Mouse (Mus musculus) CH12.LX (cell line): Measurements from ENCODE around the gene Fam207a. TPM values are rescaled to one million over a fixed set of nuclear protein-coding genes. Genes with fewer than 3 reads are reported as not detected.

Experiments used
- DNase-seq: peaks from one replicate; pipeline ENCODE4 v3.0.0-alpha.2; 2013; ENCODE audit errors: extremely low read depth
- H3K27ac ChIP-seq: 2 replicates; pipeline ENCODE4 v1.5.1; 2012; ENCODE audit warnings: low read depth, mild to moderate bottlenecking, control low read depth, moderate library complexity; ENCODE audit not compliant: insufficient read depth
- H3K27me3 ChIP-seq: replicated peaks from 2 replicates; pipeline ENCODE3; 2012; ENCODE audit warnings: inconsistent platforms
- H3K36me3 ChIP-seq, 2 experiments: replicated peaks in 1 of 2; 2 replicates each; pipeline versions ENCODE3 to v1.6.1; 2012; ENCODE audit warnings: inconsistent platforms in 1 of 2, low read length in 1 of 2, mild to moderate bottlenecking in 1 of 2, mixed read lengths in 1 of 2, moderate library complexity in 1 of 2; ENCODE audit not compliant: control insufficient read depth in 1 of 2, insufficient read depth in 1 of 2
- H3K4me1 ChIP-seq, 2 experiments: 2 replicates each; pipeline ENCODE4 v1.6.1; 2012; ENCODE audit warnings: inconsistent platforms in 1 of 2, moderate library complexity in 1 of 2; ENCODE audit not compliant: insufficient read depth in 2 of 2, control insufficient read depth in 1 of 2
- H3K4me2 ChIP-seq: 2 replicates; pipeline ENCODE4 v1.6.1; 2012; ENCODE audit warnings: low read depth, mild to moderate bottlenecking, control low read depth; ENCODE audit not compliant: poor library complexity, insufficient read depth, severe bottlenecking
- H3K4me3 ChIP-seq, 3 experiments: fragments of 150-350 bp in 1 of 3; sonication (generic) in 1 of 3; replicated peaks in 1 of 3; 2 replicates each; pipeline versions ENCODE3 to v1.5.1; 2011 to 2012; ENCODE audit warnings: low read depth in 2 of 3, low read length in 2 of 3, mild to moderate bottlenecking in 2 of 3, moderate library complexity in 2 of 3, control low read depth in 1 of 3, improper control_type of control experiment in 1 of 3, inconsistent platforms in 1 of 3, mixed read lengths in 1 of 3; ENCODE audit not compliant: poor library complexity in 1 of 3
- H3K79me2 ChIP-seq: replicated peaks from 2 replicates; pipeline ENCODE4 v1.6.1; 2012; ENCODE audit warnings: mild to moderate bottlenecking, moderate library complexity; ENCODE audit not compliant: control insufficient read depth, poor library complexity, insufficient read depth, severe bottlenecking; ENCODE audit errors: extremely low read depth
- H3K9ac ChIP-seq: 2 replicates; pipeline ENCODE4 v1.6.1; 2012; ENCODE audit warnings: low read depth, mild to moderate bottlenecking, control low read depth, moderate library complexity; ENCODE audit not compliant: insufficient read depth
- H3K9me3 ChIP-seq: replicated peaks from 2 replicates; pipeline ENCODE3; 2012; ENCODE audit warnings: low read length, inconsistent platforms, mixed read lengths
- BHLHE40 ChIP-seq: IDR thresholded peaks from 2 replicates; pipeline ENCODE4 v1.6.1; 2011; ENCODE audit warnings: mild to moderate bottlenecking, low read depth, low read length, improper control_type of control experiment
- CHD1 ChIP-seq: IDR thresholded peaks from 2 replicates; pipeline ENCODE4 v1.6.1; 2012; ENCODE audit warnings: low read depth, low read length, improper control_type of control experiment, inconsistent platforms
- ELF1 ChIP-seq: IDR thresholded peaks from 2 replicates; pipeline ENCODE4 v1.6.1; 2014; ENCODE audit warnings: low read depth, mild to moderate bottlenecking, inconsistent platforms, low read length, improper control_type of control experiment
- EP300 ChIP-seq: IDR thresholded peaks from 2 replicates; pipeline ENCODE4 v1.6.1; 2011; ENCODE audit warnings: low read length, improper control_type of control experiment
- ETS1 ChIP-seq: conservative IDR thresholded peaks from 2 replicates; pipeline ENCODE4 v1.6.1; 2012; ENCODE audit warnings: low read depth, mild to moderate bottlenecking, inconsistent platforms, low read length, improper control_type of control experiment, moderate library complexity
- GABPA ChIP-seq: IDR thresholded peaks from 2 replicates; pipeline ENCODE4 v1.6.1; 2012; ENCODE audit warnings: low read depth, low read length, improper control_type of control experiment, inconsistent platforms; ENCODE audit not compliant: insufficient replicate concordance
- HCFC1 ChIP-seq: IDR thresholded peaks from 2 replicates; pipeline ENCODE4 v1.6.1; 2012; ENCODE audit warnings: low read depth, mild to moderate bottlenecking, inconsistent platforms, low read length, improper control_type of control experiment
- IRF4 ChIP-seq: IDR thresholded peaks from 2 replicates; pipeline ENCODE4 v1.6.1; 2014; ENCODE audit warnings: low read depth, mild to moderate bottlenecking, inconsistent platforms, low read length, improper control_type of control experiment
- JUN ChIP-seq: IDR thresholded peaks from 2 replicates; pipeline ENCODE4 v1.6.1; 2011; ENCODE audit warnings: low read depth, mild to moderate bottlenecking, low read length, improper control_type of control experiment, moderate library complexity; ENCODE audit not compliant: insufficient read depth
- KAT2A ChIP-seq: IDR thresholded peaks from 2 replicates; pipeline ENCODE4 v1.6.1; 2012; ENCODE audit warnings: low read length, improper control_type of control experiment, inconsistent platforms; ENCODE audit not compliant: insufficient replicate concordance
- MAFK ChIP-seq: IDR thresholded peaks from 2 replicates; pipeline ENCODE4 v1.6.1; 2011; ENCODE audit warnings: low read length, improper control_type of control experiment; ENCODE audit not compliant: insufficient replicate concordance
- MAX ChIP-seq: IDR thresholded peaks from 2 replicates; pipeline ENCODE4 v1.6.1; 2011; ENCODE audit warnings: low read length, improper control_type of control experiment
- MXI1 ChIP-seq: IDR thresholded peaks from 2 replicates; pipeline ENCODE4 v1.6.1; 2011; ENCODE audit warnings: mild to moderate bottlenecking, low read depth, low read length, improper control_type of control experiment
- MYC ChIP-seq: IDR thresholded peaks from 2 replicates; pipeline ENCODE4 v1.6.1; 2011; ENCODE audit warnings: low read depth, mild to moderate bottlenecking, improper control_type of control experiment, low read length
- NELFE ChIP-seq: IDR thresholded peaks from 2 replicates; pipeline ENCODE4 v1.6.1; 2011; ENCODE audit warnings: low read depth, low read length, improper control_type of control experiment
- NRF1 ChIP-seq: IDR thresholded peaks from 2 replicates; pipeline ENCODE4 v1.6.1; 2014; ENCODE audit warnings: low read depth, mild to moderate bottlenecking, inconsistent platforms, low read length, improper control_type of control experiment, moderate library complexity
- POLR2A ChIP-seq: IDR thresholded peaks from 2 replicates; pipeline ENCODE4 v1.6.1; 2011; ENCODE audit warnings: low read depth, mild to moderate bottlenecking, improper control_type of control experiment, low read length
- POLR2AphosphoS2 ChIP-seq: IDR thresholded peaks from 2 replicates; pipeline ENCODE4 v1.6.1; 2011; ENCODE audit warnings: low read depth, low read length, improper control_type of control experiment
- RAD21 ChIP-seq: IDR thresholded peaks from 2 replicates; pipeline ENCODE4 v1.6.1; 2011; ENCODE audit warnings: low read depth, mild to moderate bottlenecking, low read length, improper control_type of control experiment, moderate library complexity
- SIN3A ChIP-seq: IDR thresholded peaks from 2 replicates; pipeline ENCODE4 v1.6.1; 2012; ENCODE audit warnings: low read length, improper control_type of control experiment, inconsistent platforms
- TBP ChIP-seq: conservative IDR thresholded peaks from 2 replicates; pipeline ENCODE4 v1.6.1; 2011; ENCODE audit warnings: low read depth, low read length, improper control_type of control experiment
- TCF12 ChIP-seq: IDR thresholded peaks from 2 replicates; pipeline ENCODE4 v1.6.1; 2014; ENCODE audit warnings: low read depth, mild to moderate bottlenecking, inconsistent platforms, low read length, improper control_type of control experiment
- USF2 ChIP-seq: conservative IDR thresholded peaks from 2 replicates; pipeline ENCODE4 v1.6.1; 2011; ENCODE audit warnings: low read depth, low read length, improper control_type of control experiment
- ZC3H11A ChIP-seq: IDR thresholded peaks from 2 replicates; pipeline ENCODE4 v1.6.1; 2012; ENCODE audit warnings: low read depth, mild to moderate bottlenecking, inconsistent platforms, low read length, improper control_type of control experiment
- ZKSCAN1 ChIP-seq: IDR thresholded peaks from 2 replicates; pipeline ENCODE4 v1.6.1; 2012; ENCODE audit warnings: low read depth, inconsistent platforms, low read length, improper control_type of control experiment, borderline replicate concordance
- ZMIZ1 ChIP-seq: IDR thresholded peaks from 2 replicates; pipeline ENCODE4 v1.6.1; 2012; ENCODE audit warnings: low read depth, mild to moderate bottlenecking, inconsistent platforms, low read length, improper control_type of control experiment
- ZNF384 ChIP-seq: IDR thresholded peaks from 2 replicates; pipeline ENCODE4 v1.6.1; 2012; ENCODE audit warnings: low read depth, low read length, improper control_type of control experiment, inconsistent platforms
- dilution Hi-C: fragments of 300-500 bp; cut with MboI; formaldehyde crosslinking; loops from 2 replicates; pipeline ENCODE4 v1.14.3; 2020; ENCODE audit warnings: low sequenced_read_pairs; ENCODE audit not compliant: extremely low pct_unique_long_range_greater_than_20kb, extremely low pct_ligation_motif_present
- in situ Hi-C: fragments of 300-500 bp; cut with MboI; formaldehyde crosslinking; loops from 3 replicates; pipeline ENCODE4 v1.14.3; 2019; ENCODE audit warnings: low sequenced_read_pairs, low pct_ligation_motif_present, low pct_unique_long_range_greater_than_20kb, mixed read lengths
- polyA plus RNA-seq: library from polyadenylated mRNA; unstranded; fragments of >175 nt; gene quantifications from 2 replicates; pipeline ENCODE4 v1.2.1, GENCODE M21; 2012; ENCODE audit warnings: low read depth; ENCODE audit not compliant: insufficient read length
- total RNA-seq, 2 experiments: library from RNA; depleted of rRNA; stranded (reverse); fragments of 300-350 nt in 1 of 2; fragments of >200 nt in 1 of 2; gene quantifications; 2 replicates each; pipeline ENCODE4 v1.2.3; 2012 to 2014

The Fam207a gene
- total RNA-seq (2012; rRNA removed) (46.1 and 56.1 TPM in 2 replicates), total RNA-seq (2014; rRNA removed) (42.4 and 43.1 TPM in 2 replicates), polyA plus RNA-seq (65.4 and 88.6 TPM in 2 replicates)

GRCm38 (mm10) chr10:77515385-77516348 is at the start of gene Fam207a:
TSS of gene Fam207a (minus strand) at chr10:77515785.
- dilution Hi-C loops: no loop called here
- no peaks in the 10 kb centered on the region for H3K27me3 ChIP-seq
- in situ Hi-C loops: loop anchor here (5.0 to 10.0 kb wide), 2 partner anchors 37 to 109 kb away; partner anchors contain the start of gene Ube2g2
- peaks cover 12 to 66% of the 10 kb centered on the region in 2 experiments for H3K4me1 ChIP-seq
- H3K27ac ChIP-seq: peak within 1 kb of the TSS; percentile 12; the same call in 1 of the 2 replicates
- H3K4me2 ChIP-seq: peak within 1 kb of the TSS; percentile 91
- DNase-seq: peak; percentile 95
- peaks cover 21% of the 10 kb centered on the region for H3K79me2 ChIP-seq
- H3K4me3 ChIP-seq: peak within 1 kb of the TSS; percentile 87 to 98 (median 93)
- TF ChIP-seq BHLHE40 (peak; percentile 26; the same call in 1 of the 2 replicates), POLR2AphosphoS2 (0 out of 2 replicates have a peak, but pooled peaks have one; percentile 87), MYC (peak; percentile 75; the same call in 1 of the 2 replicates), POLR2A (peak; percentile 93), CHD1 (0 out of 2 replicates have a peak, but pooled peaks have one; percentile 23), KAT2A (peak; percentile 50; the same call in 1 of the 2 replicates), ZC3H11A (no peak), EP300 (no peak), ETS1 (peak; percentile 45; the same call in 1 of the 2 replicates), USF2 (no peak), SIN3A (peak; percentile 61), ELF1 (peak; percentile 100), MAX (peak; percentile 85), ZKSCAN1 (no peak), JUN (no peak), RAD21 (no peak), ZNF384 (no peak), MAFK (no peak), ZMIZ1 (peak; percentile 70), NRF1 (peak; percentile 93), TCF12 (peak; percentile 84), HCFC1 (peak; percentile 80), NELFE (peak; percentile 97), IRF4 (peak; percentile 6), TBP (0 out of 2 replicates have a peak, but pooled peaks have one; percentile 44), MXI1 (peak; percentile 89), GABPA (no peak)
- peaks cover 26 to 37% of the 10 kb centered on the region in 2 experiments for H3K36me3 ChIP-seq
- H3K9me3 ChIP-seq: peaks cover 3% of the 10 kb centered on the region
- H3K9ac ChIP-seq: peak within 1 kb of the TSS; percentile 91
